Mouse (Mus musculus) CH12.LX (cell line): ENCODE results near the gene Nlrc5. TPM values are rescaled to one million over a fixed set of nuclear protein-coding genes. Genes with fewer than 3 reads are reported as not detected.

Experiments used
- DNase-seq: peaks from one replicate; pipeline ENCODE4 v3.0.0-alpha.2; 2013; ENCODE audit errors: extremely low read depth
- H3K27ac ChIP-seq: 2 replicates; pipeline ENCODE4 v1.5.1; 2012; ENCODE audit warnings: low read depth, mild to moderate bottlenecking, control low read depth, moderate library complexity; ENCODE audit not compliant: insufficient read depth
- H3K27me3 ChIP-seq: replicated peaks from 2 replicates; pipeline ENCODE3; 2012; ENCODE audit warnings: inconsistent platforms
- H3K36me3 ChIP-seq, 2 experiments: replicated peaks in 1 of 2; 2 replicates each; pipeline versions ENCODE3 to v1.6.1; 2012; ENCODE audit warnings: inconsistent platforms in 1 of 2, low read length in 1 of 2, mild to moderate bottlenecking in 1 of 2, mixed read lengths in 1 of 2, moderate library complexity in 1 of 2; ENCODE audit not compliant: control insufficient read depth in 1 of 2, insufficient read depth in 1 of 2
- H3K4me1 ChIP-seq, 2 experiments: 2 replicates each; pipeline ENCODE4 v1.6.1; 2012; ENCODE audit warnings: inconsistent platforms in 1 of 2, moderate library complexity in 1 of 2; ENCODE audit not compliant: insufficient read depth in 2 of 2, control insufficient read depth in 1 of 2
- H3K4me2 ChIP-seq: 2 replicates; pipeline ENCODE4 v1.6.1; 2012; ENCODE audit warnings: low read depth, mild to moderate bottlenecking, control low read depth; ENCODE audit not compliant: poor library complexity, insufficient read depth, severe bottlenecking
- H3K4me3 ChIP-seq, 3 experiments: fragments of 150-350 bp in 1 of 3; sonication (generic) in 1 of 3; replicated peaks in 1 of 3; 2 replicates each; pipeline versions ENCODE3 to v1.5.1; 2011 to 2012; ENCODE audit warnings: low read depth in 2 of 3, low read length in 2 of 3, mild to moderate bottlenecking in 2 of 3, moderate library complexity in 2 of 3, control low read depth in 1 of 3, improper control_type of control experiment in 1 of 3, inconsistent platforms in 1 of 3, mixed read lengths in 1 of 3; ENCODE audit not compliant: poor library complexity in 1 of 3
- H3K79me2 ChIP-seq: replicated peaks from 2 replicates; pipeline ENCODE4 v1.6.1; 2012; ENCODE audit warnings: mild to moderate bottlenecking, moderate library complexity; ENCODE audit not compliant: control insufficient read depth, poor library complexity, insufficient read depth, severe bottlenecking; ENCODE audit errors: extremely low read depth
- H3K9ac ChIP-seq: 2 replicates; pipeline ENCODE4 v1.6.1; 2012; ENCODE audit warnings: low read depth, mild to moderate bottlenecking, control low read depth, moderate library complexity; ENCODE audit not compliant: insufficient read depth
- H3K9me3 ChIP-seq: replicated peaks from 2 replicates; pipeline ENCODE3; 2012; ENCODE audit warnings: low read length, inconsistent platforms, mixed read lengths
- BHLHE40 ChIP-seq: IDR thresholded peaks from 2 replicates; pipeline ENCODE4 v1.6.1; 2011; ENCODE audit warnings: mild to moderate bottlenecking, low read depth, low read length, improper control_type of control experiment
- CHD1 ChIP-seq: IDR thresholded peaks from 2 replicates; pipeline ENCODE4 v1.6.1; 2012; ENCODE audit warnings: low read depth, low read length, improper control_type of control experiment, inconsistent platforms
- CTCF ChIP-seq, 2 experiments: IDR thresholded peaks in 1 of 2; conservative IDR thresholded peaks in 1 of 2; 2 replicates each; pipeline ENCODE4 v1.5.1; 2011 to 2012; ENCODE audit warnings: low read depth in 2 of 2, low read length in 2 of 2, improper control_type of control experiment in 1 of 2, inconsistent platforms in 1 of 2, mild to moderate bottlenecking in 1 of 2, moderate library complexity in 1 of 2
- ELF1 ChIP-seq: IDR thresholded peaks from 2 replicates; pipeline ENCODE4 v1.6.1; 2014; ENCODE audit warnings: low read depth, mild to moderate bottlenecking, inconsistent platforms, low read length, improper control_type of control experiment
- GABPA ChIP-seq: IDR thresholded peaks from 2 replicates; pipeline ENCODE4 v1.6.1; 2012; ENCODE audit warnings: low read depth, low read length, improper control_type of control experiment, inconsistent platforms; ENCODE audit not compliant: insufficient replicate concordance
- HCFC1 ChIP-seq: IDR thresholded peaks from 2 replicates; pipeline ENCODE4 v1.6.1; 2012; ENCODE audit warnings: low read depth, mild to moderate bottlenecking, inconsistent platforms, low read length, improper control_type of control experiment
- IRF4 ChIP-seq: IDR thresholded peaks from 2 replicates; pipeline ENCODE4 v1.6.1; 2014; ENCODE audit warnings: low read depth, mild to moderate bottlenecking, inconsistent platforms, low read length, improper control_type of control experiment
- JUN ChIP-seq: IDR thresholded peaks from 2 replicates; pipeline ENCODE4 v1.6.1; 2011; ENCODE audit warnings: low read depth, mild to moderate bottlenecking, low read length, improper control_type of control experiment, moderate library complexity; ENCODE audit not compliant: insufficient read depth
- JUND ChIP-seq: conservative IDR thresholded peaks from 2 replicates; pipeline ENCODE4 v1.6.1; 2011; ENCODE audit warnings: low read depth, low read length, improper control_type of control experiment
- MAFK ChIP-seq: IDR thresholded peaks from 2 replicates; pipeline ENCODE4 v1.6.1; 2011; ENCODE audit warnings: low read length, improper control_type of control experiment; ENCODE audit not compliant: insufficient replicate concordance
- MAZ ChIP-seq: IDR thresholded peaks from 2 replicates; pipeline ENCODE4 v1.6.1; 2012; ENCODE audit warnings: low read depth, mild to moderate bottlenecking, inconsistent platforms, low read length, improper control_type of control experiment, moderate library complexity
- MEF2A ChIP-seq: IDR thresholded peaks from 2 replicates; pipeline ENCODE4 v1.6.1; 2014; ENCODE audit warnings: low read depth, mild to moderate bottlenecking, inconsistent platforms, low read length, improper control_type of control experiment, borderline replicate concordance
- MXI1 ChIP-seq: IDR thresholded peaks from 2 replicates; pipeline ENCODE4 v1.6.1; 2011; ENCODE audit warnings: mild to moderate bottlenecking, low read depth, low read length, improper control_type of control experiment
- NELFE ChIP-seq: IDR thresholded peaks from 2 replicates; pipeline ENCODE4 v1.6.1; 2011; ENCODE audit warnings: low read depth, low read length, improper control_type of control experiment
- NRF1 ChIP-seq: IDR thresholded peaks from 2 replicates; pipeline ENCODE4 v1.6.1; 2014; ENCODE audit warnings: low read depth, mild to moderate bottlenecking, inconsistent platforms, low read length, improper control_type of control experiment, moderate library complexity
- POLR2AphosphoS2 ChIP-seq: IDR thresholded peaks from 2 replicates; pipeline ENCODE4 v1.6.1; 2011; ENCODE audit warnings: low read depth, low read length, improper control_type of control experiment
- RAD21 ChIP-seq: IDR thresholded peaks from 2 replicates; pipeline ENCODE4 v1.6.1; 2011; ENCODE audit warnings: low read depth, mild to moderate bottlenecking, low read length, improper control_type of control experiment, moderate library complexity
- RCOR1 ChIP-seq: conservative IDR thresholded peaks from 2 replicates; pipeline ENCODE4 v1.6.1; 2012; ENCODE audit warnings: low read depth, mild to moderate bottlenecking, inconsistent platforms, low read length, improper control_type of control experiment
- SIN3A ChIP-seq: IDR thresholded peaks from 2 replicates; pipeline ENCODE4 v1.6.1; 2012; ENCODE audit warnings: low read length, improper control_type of control experiment, inconsistent platforms
- TBP ChIP-seq: conservative IDR thresholded peaks from 2 replicates; pipeline ENCODE4 v1.6.1; 2011; ENCODE audit warnings: low read depth, low read length, improper control_type of control experiment
- UBTF ChIP-seq: IDR thresholded peaks from 2 replicates; pipeline ENCODE4 v1.6.1; 2012; ENCODE audit warnings: low read depth, mild to moderate bottlenecking, inconsistent platforms, low read length, improper control_type of control experiment, moderate library complexity
- USF2 ChIP-seq: conservative IDR thresholded peaks from 2 replicates; pipeline ENCODE4 v1.6.1; 2011; ENCODE audit warnings: low read depth, low read length, improper control_type of control experiment
- ZC3H11A ChIP-seq: IDR thresholded peaks from 2 replicates; pipeline ENCODE4 v1.6.1; 2012; ENCODE audit warnings: low read depth, mild to moderate bottlenecking, inconsistent platforms, low read length, improper control_type of control experiment
- ZKSCAN1 ChIP-seq: IDR thresholded peaks from 2 replicates; pipeline ENCODE4 v1.6.1; 2012; ENCODE audit warnings: low read depth, inconsistent platforms, low read length, improper control_type of control experiment, borderline replicate concordance
- ZMIZ1 ChIP-seq: IDR thresholded peaks from 2 replicates; pipeline ENCODE4 v1.6.1; 2012; ENCODE audit warnings: low read depth, mild to moderate bottlenecking, inconsistent platforms, low read length, improper control_type of control experiment
- dilution Hi-C: fragments of 300-500 bp; cut with MboI; formaldehyde crosslinking; loops from 2 replicates; pipeline ENCODE4 v1.14.3; 2020; ENCODE audit warnings: low sequenced_read_pairs; ENCODE audit not compliant: extremely low pct_unique_long_range_greater_than_20kb, extremely low pct_ligation_motif_present
- in situ Hi-C: fragments of 300-500 bp; cut with MboI; formaldehyde crosslinking; loops from 3 replicates; pipeline ENCODE4 v1.14.3; 2019; ENCODE audit warnings: low sequenced_read_pairs, low pct_ligation_motif_present, low pct_unique_long_range_greater_than_20kb, mixed read lengths
- polyA plus RNA-seq: library from polyadenylated mRNA; unstranded; fragments of >175 nt; gene quantifications from 2 replicates; pipeline ENCODE4 v1.2.1, GENCODE M21; 2012; ENCODE audit warnings: low read depth; ENCODE audit not compliant: insufficient read length
- total RNA-seq, 2 experiments: library from RNA; depleted of rRNA; stranded (reverse); fragments of 300-350 nt in 1 of 2; fragments of >200 nt in 1 of 2; gene quantifications; 2 replicates each; pipeline ENCODE4 v1.2.3; 2012 to 2014

Nlrc5 gene
- total and polyA plus RNA-seq, 3 experiments = 58.6 to 72.5 (median 60.2) TPM

DNA sequence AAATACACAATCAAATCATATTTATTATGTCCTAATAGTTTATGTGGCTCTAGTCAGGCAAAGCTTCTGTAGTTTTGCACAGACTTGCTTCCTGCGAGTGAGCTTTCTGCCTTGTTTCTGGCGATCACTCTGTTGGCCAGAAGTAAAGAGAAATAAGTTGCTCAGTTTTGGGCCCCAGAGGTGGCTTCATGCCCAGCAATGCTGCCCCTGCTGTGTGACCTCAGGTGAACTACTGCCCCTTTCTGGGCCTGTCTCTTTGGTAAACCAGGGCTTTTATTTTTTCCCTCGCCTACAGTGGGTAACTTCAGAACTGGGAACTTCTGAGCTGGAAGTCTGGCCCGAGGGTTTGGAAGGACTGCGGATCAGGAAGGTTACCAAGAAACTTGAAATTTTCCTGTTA is 114.9 kb downstream of the Nlrc5 start:
- no peaks in the 10 kb centered on the region for H3K27me3 ChIP-seq
- H3K27ac ChIP-seq = no peak overlapping the region

DNA sequence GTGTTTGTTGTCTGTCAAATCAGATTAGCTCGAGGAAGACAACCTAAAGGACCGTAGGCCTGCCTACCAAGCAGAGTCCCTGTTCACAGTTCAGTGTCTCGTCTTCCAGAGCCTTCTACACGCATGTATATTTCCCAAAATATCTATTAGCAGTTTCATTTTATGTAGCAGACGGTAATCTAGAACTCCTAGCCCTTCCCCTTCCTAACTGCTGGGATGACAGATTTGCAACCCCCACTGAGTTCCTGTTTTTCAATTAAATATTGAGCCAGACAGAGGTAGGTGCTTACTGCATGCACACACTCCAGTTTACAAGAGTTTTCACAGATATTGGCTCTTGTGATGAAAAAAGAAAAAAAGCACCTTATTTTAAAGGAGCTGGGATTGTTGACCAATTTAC is 115.3 kb downstream of the Nlrc5 start:
- dilution Hi-C loops = no loop called here
- Histone ChIP-seq H3K9me3 (no peaks in the 10 kb centered on the region), H3K9ac (no peak overlapping the region), H3K27me3 (no peaks in the 10 kb centered on the region), H3K27ac (no peak overlapping the region), H3K79me2 (no peaks in the 10 kb centered on the region), H3K4me1 (peaks cover 32 to 44% of the 10 kb centered on the region in 2 experiments), H3K4me3 (no peak overlapping the region), H3K4me2 (no peak overlapping the region), H3K36me3 (peaks cover 11 to 13% of the 10 kb centered on the region in 2 experiments)
- in situ Hi-C loops = no loop called here
- TF ChIP-seq MEF2A (no peak), HCFC1 (no peak), ZMIZ1 (no peak), CHD1 (no peak), UBTF (no peak), CTCF (conservative IDR thresholded peaks at IDR 0.05 in 1 of 2, IDR thresholded peaks at IDR 0.05 in 1 of 2; ENCODE audit: low read depth in 2 of 2, low read length in 2 of 2) (no peak), IRF4 (no peak), NRF1 (no peak), JUN (no peak), SIN3A (no peak), ELF1 (no peak), NELFE (no peak), MAZ (no peak), TBP (no peak), JUND (no peak), POLR2AphosphoS2 (no peak), BHLHE40 (no peak), USF2 (no peak), ZC3H11A (no peak)
- no peak for DNase-seq

More for the DNA sequence above, 114.9 kb downstream of the Nlrc5 start:
- DNase-seq = no peak
- in situ Hi-C loops (no loop called here), dilution Hi-C loops (no loop called here)
- Histone ChIP-seq H3K36me3 (peaks cover 11% of the 10 kb centered on the region in 2 experiments), H3K4me1 (peaks cover 37 to 45% of the 10 kb centered on the region in 2 experiments), H3K4me3 (no peak overlapping the region), H3K9ac (no peak overlapping the region), H3K9me3 (no peaks in the 10 kb centered on the region), H3K79me2 (no peaks in the 10 kb centered on the region), H3K4me2 (no peak overlapping the region)
- no peak for TF ChIP-seq TBP
- TF ChIP-seq MEF2A = no peak
- no peak for TF ChIP-seq RAD21
- TF ChIP-seq GABPA = no peak
- no peak for TF ChIP-seq NELFE
- no peak for TF ChIP-seq NRF1
- TF ChIP-seq SIN3A = no peak
- TF ChIP-seq UBTF = no peak
- no peak for TF ChIP-seq RCOR1
- TF ChIP-seq ZKSCAN1 = no peak
- TF ChIP-seq ZC3H11A = no peak
- no peak for TF ChIP-seq JUND
- TF ChIP-seq MAFK = no peak
- TF ChIP-seq MXI1 = no peak
- TF ChIP-seq USF2 = no peak
- no peak for TF ChIP-seq POLR2AphosphoS2
